Mouse (Mus musculus): ENCODE data around the gene Tmem44. TPM values are rescaled to one million over a fixed set of nuclear protein-coding genes. Genes with fewer than 3 reads are reported as not detected.

Gene Tmem44
- polyA plus RNA-seq, 1 experiment from 2014 or later = 1.0 TPM

DNA sequence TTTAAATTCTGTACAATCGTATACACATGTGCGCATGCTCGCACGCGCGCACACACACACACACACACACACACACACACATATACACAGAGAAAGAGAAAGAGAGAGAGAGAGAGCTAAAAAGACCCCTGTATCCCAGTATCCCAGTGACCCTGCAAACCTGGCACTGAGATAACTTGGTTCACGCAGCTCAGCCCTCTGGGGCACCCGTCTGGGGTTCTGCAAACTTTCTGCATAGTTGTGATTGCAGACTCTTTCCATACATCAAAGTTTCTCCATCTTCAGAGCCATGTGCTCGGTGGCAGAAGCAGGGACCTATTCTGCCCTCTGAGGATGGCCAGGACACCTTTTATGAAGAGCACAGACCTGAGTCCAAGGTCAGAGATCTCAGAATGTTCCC is 33.6 kb downstream of the Tmem44 start:
- WGBS (ENCODE audit: insufficient replicate concordance) = 80% methylated on average over 8 of the region's 9 CpGs
- no peak for DNase-seq

DNA sequence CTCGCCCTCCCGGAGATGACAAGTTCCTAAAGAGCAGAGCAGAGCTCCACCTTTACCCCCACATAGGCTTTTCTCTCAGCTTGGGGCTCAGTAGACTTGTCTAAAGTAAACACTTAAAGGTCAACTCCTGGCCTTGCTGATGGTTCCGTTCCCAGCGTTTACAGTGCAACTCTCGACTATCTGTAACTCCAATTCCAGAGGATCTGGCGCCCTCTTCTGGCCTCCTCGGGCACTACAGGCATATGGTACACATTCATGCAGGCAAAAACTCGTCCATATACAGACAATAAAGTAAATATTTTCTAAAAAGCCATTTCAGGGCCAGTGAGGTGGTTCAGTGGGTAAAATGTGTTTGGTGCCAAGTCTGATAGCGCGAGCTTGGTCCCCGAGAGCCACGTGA is 35.2 kb downstream of the Tmem44 start:
- Histone ChIP-seq H3K9me3 (replicated peaks) (no peaks in the 10 kb centered on the region), H3K4me1 (replicated peaks) (peaks cover 47% of the 10 kb centered on the region), H3K27me3 (peaks cover 3% of the 10 kb centered on the region; the same call in 1 of the 2 replicates), H3K4me2 (no peak overlapping the region), H3K4me3 (replicated peaks) (no peak overlapping the region), H3K36me3 (no peaks in the 10 kb centered on the region), H3K27ac (no peak overlapping the region), H3K9ac (no peak overlapping the region)
- DNase-seq (no peak), ATAC-seq (ENCODE audit: low read depth) (no peak)
- WGBS (ENCODE audit: insufficient replicate concordance) = 62% methylated on average over 12 of the region's 12 CpGs

More for the DNA sequence above, 33.6 kb downstream of the Tmem44 start:
- Histone ChIP-seq H3K4me2 (no peak overlapping the region), H3K9me3 (replicated peaks) (no peaks in the 10 kb centered on the region), H3K27me3 (peaks cover 3% of the 10 kb centered on the region; the same call in 1 of the 2 replicates), H3K9ac (no peak overlapping the region), H3K27ac (no peak overlapping the region), H3K4me3 (replicated peaks) (no peak overlapping the region), H3K4me1 (replicated peaks) (peaks cover 35% of the 10 kb centered on the region), H3K36me3 (no peaks in the 10 kb centered on the region)
- no peak for ATAC-seq (ENCODE audit: low read depth)

DNA sequence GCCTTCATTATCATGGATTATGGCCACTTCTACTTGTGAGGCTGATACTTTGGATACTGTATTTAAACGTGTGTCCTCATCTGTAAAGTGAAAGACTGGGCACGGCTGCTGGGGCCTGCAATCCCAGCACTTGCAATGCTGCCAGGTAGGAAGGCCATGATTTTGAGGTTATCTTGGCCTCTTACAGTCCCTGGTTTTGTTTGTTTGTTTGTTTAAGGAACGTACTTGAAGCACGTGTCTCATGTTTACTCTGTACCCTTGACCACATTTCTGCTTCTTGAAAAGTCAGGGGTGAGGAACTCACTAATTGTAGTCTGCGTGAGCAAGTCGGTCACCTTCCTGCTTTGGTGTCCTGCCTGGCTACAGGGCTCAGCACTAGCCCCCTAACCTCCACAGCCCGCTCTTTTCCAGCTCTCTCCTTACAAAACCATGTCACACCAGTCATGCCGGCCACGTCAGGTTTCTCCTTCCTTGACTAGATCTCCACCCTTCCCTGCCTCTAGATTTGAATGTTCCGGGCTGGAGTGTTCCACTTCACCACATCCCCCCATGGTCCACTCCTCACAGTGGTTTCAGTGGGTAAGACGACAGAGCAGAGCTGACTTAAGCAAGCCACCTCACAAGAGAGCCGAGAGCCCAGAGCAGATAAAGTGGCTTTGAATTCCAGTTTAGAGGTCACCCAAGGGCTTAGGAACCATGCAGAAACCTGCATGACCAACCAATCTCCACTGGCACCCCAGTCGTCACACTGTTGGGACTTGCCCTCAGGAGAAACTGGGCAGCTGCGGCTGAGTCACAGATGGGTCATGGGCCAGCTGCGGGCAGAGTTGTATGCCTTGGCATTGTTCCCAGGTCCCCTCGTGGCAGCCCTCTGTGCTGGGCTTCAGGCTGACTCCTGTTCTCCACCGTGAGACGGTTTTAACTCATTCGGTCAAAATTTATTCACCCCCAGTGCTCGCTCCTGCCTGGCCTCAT is 37.3 kb downstream of the Tmem44 start:
- no peaks in the 10 kb centered on the region for H3K9me3 ChIP-seq (replicated peaks)
- no peak for DNase-seq
- no peak overlapping the region for H3K4me3 ChIP-seq (replicated peaks)
- no peaks in the 10 kb centered on the region for H3K36me3 ChIP-seq
- H3K4me1 ChIP-seq (replicated peaks) = peaks cover 62% of the 10 kb centered on the region
- peak overlapping the region; percentile 29; the same call in 1 of the 2 replicates for H3K27ac ChIP-seq
- ATAC-seq (ENCODE audit: low read depth) = no peak
- 0 out of 2 replicates have a peak, but pooled peaks cover 2% of the 10 kb centered on the region for H3K27me3 ChIP-seq
- no peak overlapping the region for H3K4me2 ChIP-seq
- no peak overlapping the region for H3K9ac ChIP-seq
- WGBS (ENCODE audit: insufficient replicate concordance) = 76% methylated on average over 20 of the region's 20 CpGs

DNA sequence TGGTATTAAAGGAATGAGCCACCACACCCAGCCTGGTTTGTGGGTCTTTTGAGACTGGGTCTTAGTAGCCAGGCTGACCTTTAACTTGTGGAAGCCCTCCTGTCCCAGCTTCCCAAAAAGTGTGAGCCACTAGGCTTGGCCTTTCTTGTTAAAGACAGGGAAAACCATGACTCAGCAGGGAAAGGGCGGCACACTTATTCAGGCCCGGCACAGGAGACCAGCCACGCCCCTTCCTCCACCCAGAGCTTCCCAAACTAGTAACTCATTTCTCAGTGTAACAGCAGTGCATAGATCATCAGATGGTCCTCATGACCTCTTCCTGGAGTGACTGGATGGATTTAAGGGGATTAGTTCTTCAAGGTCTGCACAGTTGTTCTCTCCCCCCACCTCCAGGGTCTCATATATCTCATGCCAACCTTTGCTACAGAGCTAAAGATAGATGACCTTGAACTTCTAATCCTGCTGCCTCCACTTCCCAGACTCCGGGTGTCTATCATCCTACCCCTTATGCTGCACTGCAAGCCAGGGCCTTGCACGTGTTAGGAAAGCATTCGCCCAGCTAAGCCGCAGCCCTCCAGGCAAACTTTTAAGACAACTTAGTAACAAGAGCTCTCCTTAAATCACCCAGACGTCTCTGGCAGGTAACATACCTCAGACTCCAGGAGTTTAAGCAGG is 38.1 kb downstream of the Tmem44 start:
- H3K9ac ChIP-seq = peak overlapping the region; percentile 85
- H3K4me2 ChIP-seq = peak overlapping the region; percentile 81
- 45% methylated on average over 8 of the region's 8 CpGs for WGBS (ENCODE audit: insufficient replicate concordance)
- peaks cover 55% of the 10 kb centered on the region for H3K4me1 ChIP-seq (replicated peaks)
- 0 out of 2 replicates have a peak overlapping the region, but pooled peaks have one; percentile 3 for H3K4me3 ChIP-seq (replicated peaks)
- peak; percentile 51 for DNase-seq
- H3K36me3 ChIP-seq = no peaks in the 10 kb centered on the region
- H3K27me3 ChIP-seq = 0 out of 2 replicates have a peak, but pooled peaks cover 2% of the 10 kb centered on the region
- peak overlapping the region; percentile 67 for H3K27ac ChIP-seq
- peak; percentile 51 for ATAC-seq (ENCODE audit: low read depth)
- H3K9me3 ChIP-seq (replicated peaks) = no peaks in the 10 kb centered on the region

DNA sequence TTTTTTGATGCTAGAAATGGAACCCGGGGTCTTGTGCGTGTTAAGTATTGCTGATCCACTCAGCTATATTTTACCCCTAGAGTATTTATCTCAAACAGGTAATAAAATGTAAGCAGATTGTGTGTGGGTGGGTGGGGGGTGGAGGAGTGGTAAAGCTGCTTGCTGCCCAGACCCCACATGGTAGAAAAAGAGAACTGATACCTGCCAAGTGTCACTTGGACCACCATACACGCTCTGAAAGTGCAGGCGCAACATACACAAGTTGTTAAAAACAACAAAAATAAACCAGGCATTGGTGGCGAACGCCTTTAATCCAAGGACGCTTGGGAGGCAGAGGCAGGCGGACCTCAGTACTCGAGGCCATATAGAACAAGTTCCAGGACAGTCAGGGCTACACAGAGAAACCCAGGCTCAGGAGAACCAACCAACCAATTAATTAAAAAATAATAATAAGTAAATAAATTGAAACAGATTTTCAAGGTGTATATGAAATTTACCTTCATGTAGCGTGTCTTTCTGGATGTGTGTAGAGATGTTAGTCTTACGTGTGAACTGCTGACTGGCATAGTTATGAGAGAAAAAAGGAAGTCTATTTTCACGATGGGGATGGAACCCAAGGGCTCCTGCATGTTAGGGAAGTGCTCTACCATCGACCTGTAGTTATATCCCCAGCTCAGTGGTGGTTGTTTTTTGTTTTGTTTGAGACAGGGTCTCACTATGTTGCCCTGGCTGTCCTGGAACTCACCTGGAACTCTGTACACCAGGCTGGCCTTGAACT is 38.9 kb downstream of the Tmem44 start:
- Histone ChIP-seq H3K4me1 (replicated peaks) (peaks cover 55% of the 10 kb centered on the region), H3K9me3 (replicated peaks) (no peaks in the 10 kb centered on the region), H3K9ac (peak overlapping the region; percentile 85), H3K4me2 (peak overlapping the region; percentile 81), H3K4me3 (replicated peaks) (peak overlapping the region; percentile 76), H3K27ac (peak overlapping the region; percentile 84), H3K27me3 (0 out of 2 replicates have a peak, but pooled peaks cover 2% of the 10 kb centered on the region), H3K36me3 (no peaks in the 10 kb centered on the region)
- peak; percentile 3; the same call in 1 of the 2 replicates for ATAC-seq (ENCODE audit: low read depth)
- 55% methylated on average over 13 of the region's 13 CpGs for WGBS (ENCODE audit: insufficient replicate concordance)
- no peak for DNase-seq

DNA sequence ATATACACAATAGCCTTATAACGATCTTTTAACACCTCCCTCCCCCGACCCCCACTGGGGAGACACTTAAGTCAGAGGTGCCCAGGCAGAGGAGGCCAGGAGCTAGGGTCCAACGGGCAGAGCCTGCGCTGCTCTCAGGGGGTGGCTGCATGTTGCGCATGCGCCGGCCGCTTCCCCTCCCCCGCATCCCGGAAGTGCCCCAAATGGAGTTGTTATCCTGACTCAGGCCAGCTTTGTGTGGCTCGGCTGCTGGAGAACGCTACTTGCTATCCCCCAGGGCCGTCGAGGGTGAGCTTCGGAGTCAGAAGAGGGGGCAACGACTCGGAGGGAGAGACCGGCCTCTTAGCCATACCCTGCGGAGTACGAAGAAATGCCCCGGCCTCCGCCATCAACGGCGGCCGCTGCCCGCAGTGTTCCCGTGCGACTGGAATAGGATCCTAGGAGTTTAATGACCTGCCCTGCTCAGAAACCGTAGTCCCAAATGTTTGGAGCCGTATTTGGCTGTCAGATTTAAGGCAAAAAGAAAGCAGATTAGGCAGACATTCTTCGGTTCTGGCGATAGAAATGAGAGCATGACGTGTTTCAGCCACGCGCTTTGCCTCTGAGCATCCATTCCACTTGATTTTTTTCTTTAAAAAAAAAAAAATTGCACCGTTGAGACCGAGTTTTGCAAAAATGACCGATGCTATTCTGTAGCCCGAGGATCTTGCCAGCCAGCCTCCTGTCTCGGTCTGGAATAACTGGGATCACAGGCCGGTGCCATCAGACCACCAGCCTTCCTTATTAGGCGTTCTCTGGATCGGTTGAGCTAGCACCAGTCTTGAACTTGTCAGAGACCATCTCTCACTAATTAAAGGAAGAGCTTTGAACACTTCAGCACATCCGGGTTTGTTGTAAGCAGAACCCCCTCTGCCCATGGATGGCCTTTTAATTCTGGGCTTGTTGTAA is 39.9 kb downstream of the Tmem44 start:
- Histone ChIP-seq H3K9ac (peak overlapping the region; percentile 85), H3K9me3 (replicated peaks) (no peaks in the 10 kb centered on the region), H3K36me3 (no peaks in the 10 kb centered on the region), H3K27me3 (0 out of 2 replicates have a peak, but pooled peaks cover 2% of the 10 kb centered on the region), H3K27ac (peak overlapping the region; percentile 84), H3K4me1 (replicated peaks) (peaks cover 55% of the 10 kb centered on the region), H3K4me3 (replicated peaks) (peak overlapping the region; percentile 76), H3K4me2 (peak overlapping the region; percentile 81)
- peak; percentile 82 for DNase-seq
- ATAC-seq (ENCODE audit: low read depth) = peak; percentile 84
- WGBS (ENCODE audit: insufficient replicate concordance) = 3% methylated on average over 44 of the region's 44 CpGs

DNA sequence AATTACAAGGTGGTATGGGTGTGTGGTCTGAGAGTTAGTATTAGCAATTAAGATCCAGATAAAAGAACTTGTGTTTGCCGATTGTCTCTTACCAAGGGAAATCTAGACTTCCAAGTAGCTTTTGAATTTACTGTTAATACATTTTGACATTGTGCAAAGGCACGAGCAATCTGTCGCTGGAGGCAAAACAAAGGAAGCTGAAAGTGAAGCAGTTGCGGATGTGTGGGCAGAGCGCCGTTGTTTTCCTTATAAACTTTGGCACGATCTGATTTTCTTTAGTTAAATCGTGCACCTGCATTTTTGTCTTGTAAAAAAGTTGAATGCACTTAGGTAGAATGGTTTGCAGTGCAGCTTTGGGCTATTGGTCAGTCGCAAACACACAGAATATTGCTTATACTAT is 40.6 kb downstream of the Tmem44 start:
- peak overlapping the region; percentile 85 for H3K9ac ChIP-seq
- 47% methylated on average over 9 of the region's 9 CpGs for WGBS (ENCODE audit: insufficient replicate concordance)
- H3K4me2 ChIP-seq = peak overlapping the region; percentile 81
- 0 out of 2 replicates have a peak, but pooled peaks cover 2% of the 10 kb centered on the region for H3K27me3 ChIP-seq
- no peaks in the 10 kb centered on the region for H3K36me3 ChIP-seq
- no peak for DNase-seq
- peak overlapping the region; percentile 84 for H3K27ac ChIP-seq
- H3K4me3 ChIP-seq (replicated peaks) = peak overlapping the region; percentile 76
- no peaks in the 10 kb centered on the region for H3K9me3 ChIP-seq (replicated peaks)
- H3K4me1 ChIP-seq (replicated peaks) = peaks cover 52% of the 10 kb centered on the region
- ATAC-seq (ENCODE audit: low read depth) = no peak

- peaks cover 52% of the 10 kb centered on the region for H3K4me1 ChIP-seq (replicated peaks)
- no peak overlapping the region for H3K4me3 ChIP-seq (replicated peaks)
- H3K9ac ChIP-seq = 0 out of 2 replicates have a peak overlapping the region, but pooled peaks have one; percentile 85
- DNase-seq (no peak), ATAC-seq (ENCODE audit: low read depth) (peak; percentile 55)
- H3K36me3 ChIP-seq = no peaks in the 10 kb centered on the region
- H3K9me3 ChIP-seq (replicated peaks) = no peaks in the 10 kb centered on the region
- whole genome bisulfite sequencing (ENCODE audit: insufficient replicate concordance) = 44% methylated on average over 12 of the region's 12 CpGs
- H3K27me3 ChIP-seq = 0 out of 2 replicates have a peak, but pooled peaks cover 2% of the 10 kb centered on the region
- peak overlapping the region; percentile 84; the same call in 1 of the 2 replicates for H3K27ac ChIP-seq
- peak overlapping the region; percentile 81 for H3K4me2 ChIP-seq
Observed at GRCm38 (mm10) chr16:30509340-30509739, 41.3 kb downstream of the Tmem44 start.

DNA sequence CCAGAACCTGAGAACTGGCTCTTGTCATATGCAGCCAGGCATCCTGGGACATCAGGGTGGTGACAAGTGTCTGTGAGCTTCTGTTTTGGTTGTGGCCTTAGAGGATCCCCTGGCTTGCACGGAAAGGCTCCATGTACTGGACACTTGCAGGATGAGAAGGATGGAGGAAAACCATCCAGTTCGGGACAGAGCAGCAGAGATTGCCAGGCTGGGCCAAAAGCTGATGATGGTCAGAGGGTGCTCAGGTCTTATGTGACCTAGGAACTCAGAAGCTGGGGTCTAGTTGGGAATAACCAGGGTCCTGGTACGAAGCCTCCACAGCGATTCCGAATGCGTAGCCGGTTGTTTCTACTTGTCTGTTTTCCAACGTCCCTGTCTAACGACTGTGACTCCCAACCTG is 41.9 kb downstream of the Tmem44 start:
- Histone ChIP-seq H3K4me2 (no peak overlapping the region), H3K36me3 (no peaks in the 10 kb centered on the region), H3K9ac (no peak overlapping the region), H3K4me1 (replicated peaks) (peaks cover 56% of the 10 kb centered on the region), H3K27ac (no peak overlapping the region), H3K4me3 (replicated peaks) (no peak overlapping the region), H3K27me3 (0 out of 2 replicates have a peak, but pooled peaks cover 2% of the 10 kb centered on the region), H3K9me3 (replicated peaks) (no peaks in the 10 kb centered on the region)
- DNase-seq (no peak), ATAC-seq (ENCODE audit: low read depth) (no peak)
- 87% methylated on average over 9 of the region's 9 CpGs for WGBS (ENCODE audit: insufficient replicate concordance)

DNA sequence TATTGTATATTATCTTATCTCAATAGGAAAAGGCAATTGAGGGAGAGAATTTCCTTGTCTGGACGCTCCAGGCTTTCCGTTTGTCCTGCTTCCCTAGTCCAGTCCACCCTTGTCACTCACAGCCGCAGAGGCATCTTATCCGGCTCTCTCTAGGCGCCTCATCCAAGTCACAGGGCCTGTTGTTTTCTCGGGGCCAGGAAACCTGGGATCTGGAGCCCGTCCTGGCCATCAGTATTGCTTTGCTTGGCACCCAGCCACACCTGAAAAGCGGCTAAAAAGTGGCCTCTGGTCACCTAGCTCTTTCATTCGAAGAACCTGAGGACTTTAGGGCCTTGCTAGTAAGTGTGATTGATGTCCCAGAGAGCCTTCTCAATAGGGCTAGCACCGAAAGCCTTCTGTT is 43.5 kb downstream of the Tmem44 start:
- H3K27me3 ChIP-seq = 0 out of 2 replicates have a peak, but pooled peaks cover 2% of the 10 kb centered on the region
- H3K27ac ChIP-seq = no peak overlapping the region
- H3K9ac ChIP-seq = 0 out of 2 replicates have a peak overlapping the region, but pooled peaks have one; percentile 9
- H3K9me3 ChIP-seq (replicated peaks) = no peaks in the 10 kb centered on the region
- peaks cover 58% of the 10 kb centered on the region for H3K4me1 ChIP-seq (replicated peaks)
- no peak overlapping the region for H3K4me3 ChIP-seq (replicated peaks)
- no peaks in the 10 kb centered on the region for H3K36me3 ChIP-seq
- WGBS (ENCODE audit: insufficient replicate concordance) = 66% methylated on average over 10 of the region's 10 CpGs
- ATAC-seq (ENCODE audit: low read depth) (no peak), DNase-seq (no peak)
- H3K4me2 ChIP-seq = no peak overlapping the region
